Mouse (Mus musculus): ENCODE measurements around the gene Nkain2.

DNA sequence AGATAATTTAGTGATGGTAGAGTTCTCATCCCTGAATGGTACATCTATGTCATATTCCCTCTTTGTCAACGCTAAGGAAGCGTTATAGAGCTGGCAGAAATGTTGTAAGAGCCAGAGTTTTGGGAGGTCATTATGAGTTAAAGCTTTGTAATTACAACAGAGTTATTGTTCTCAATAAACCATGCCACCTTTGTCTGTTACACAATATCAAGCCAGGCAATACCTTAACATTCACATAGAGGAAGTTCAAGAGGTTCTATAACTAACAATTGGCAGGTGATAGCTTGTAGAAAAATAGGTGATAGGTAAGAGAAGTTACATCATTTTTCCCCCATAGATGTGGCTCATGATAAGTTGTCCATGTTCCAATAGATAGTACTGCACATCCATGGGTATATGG, 832.0 kb downstream of the Nkain2 start:
- no peak for TF ChIP-seq CTCF (IDR thresholded peaks at IDR 0.05; ENCODE audit: insufficient read depth, low read depth, low read length)
- TF ChIP-seq POLR2A (IDR thresholded peaks at IDR 0.05; ENCODE audit: insufficient read depth, low read depth, low read length) = no peak

All from olfactory bulb, adult 2 months (tissue).